Mouse (Mus musculus) midbrain, embryonic 14.5 days (tissue): ENCODE results near the gene Gm28551. TPM values are rescaled to one million over a fixed set of nuclear protein-coding genes. Genes with fewer than 3 reads are reported as not detected.
"Not testable (repeated sequence)": the region's sequence is repeated elsewhere in the genome, so short reads cannot be mapped to it uniquely, and the experiment has no call there.

Experiments
- ATAC-seq: fragments of 200-750 bp; cut with Nextera tagmentation; 2 replicates; pipeline ENCODE4 v1.8.0; 2017; ENCODE audit warnings: moderate number of reproducible peaks, moderate library complexity; ENCODE audit not compliant: low FRiP score, low TSS enrichment
- DNase-seq: peaks from one replicate; pipeline ENCODE4 v3.0.0-alpha.2; 2015
- H3K27ac ChIP-seq: fragments of 300-500 bp; sonication (generic); replicated peaks from 2 replicates; pipeline ENCODE4 v1.5.1; 2014; ENCODE audit warnings: mild to moderate bottlenecking, low read depth, low read length, moderate library complexity
- H3K27me3 ChIP-seq: fragments of 300-500 bp; sonication (generic); 2 replicates; pipeline ENCODE4 v1.6.1; 2014; ENCODE audit warnings: low read length, control low read depth, mixed read lengths; ENCODE audit not compliant: control insufficient read depth, insufficient read depth
- H3K36me3 ChIP-seq: fragments of 300-500 bp; sonication (generic); 2 replicates; pipeline ENCODE4 v1.6.1; 2014; ENCODE audit warnings: low read length, control low read depth; ENCODE audit not compliant: control insufficient read depth, insufficient read depth
- H3K4me1 ChIP-seq: fragments of 300-500 bp; sonication (generic); 2 replicates; pipeline ENCODE4 v1.6.1; 2014; ENCODE audit warnings: mild to moderate bottlenecking, antibody characterized with exemption, low read length, control low read depth; ENCODE audit not compliant: control insufficient read depth, insufficient read depth
- H3K4me2 ChIP-seq: fragments of 300-500 bp; sonication (generic); 2 replicates; pipeline ENCODE4 v1.6.1; 2014; ENCODE audit warnings: mild to moderate bottlenecking, low read length, moderate library complexity
- H3K4me3 ChIP-seq: fragments of 300-500 bp; sonication (generic); replicated peaks from 2 replicates; pipeline ENCODE4 v1.5.1; 2014; ENCODE audit warnings: low read depth, low read length
- H3K9ac ChIP-seq: fragments of 300-500 bp; sonication (generic); replicated peaks from 2 replicates; pipeline ENCODE4 v1.6.1; 2014; ENCODE audit warnings: mild to moderate bottlenecking, low read length, moderate library complexity
- H3K9me3 ChIP-seq: fragments of 300-500 bp; sonication (generic); 2 replicates; pipeline ENCODE4 v1.6.1; 2016; ENCODE audit warnings: low read length, control low read depth, mixed read lengths; ENCODE audit not compliant: control insufficient read depth
- WGBS: fragments of 180-500 bp; shearing (Covaris S2); extraction: QIAGEN DNeasy Blood & Tissue Kit; methylation state at CpG from one replicate; pipeline ENCODE4 v1.1.7; 2014; 5-methylcytosine and 5-hydroxymethylcytosine counted together
- polyA plus RNA-seq: library from polyadenylated mRNA; unstranded; fragments of >200 nt; fragmentation: Nextera tagmentation; extraction: Ambion mirVana; gene quantifications from 2 replicates; pipeline ENCODE4 v1.2.1, GENCODE M21; 2014

The Gm28551 gene
- 2.4 and 2.5 TPM in 2 replicates for polyA plus RNA-seq

DNA sequence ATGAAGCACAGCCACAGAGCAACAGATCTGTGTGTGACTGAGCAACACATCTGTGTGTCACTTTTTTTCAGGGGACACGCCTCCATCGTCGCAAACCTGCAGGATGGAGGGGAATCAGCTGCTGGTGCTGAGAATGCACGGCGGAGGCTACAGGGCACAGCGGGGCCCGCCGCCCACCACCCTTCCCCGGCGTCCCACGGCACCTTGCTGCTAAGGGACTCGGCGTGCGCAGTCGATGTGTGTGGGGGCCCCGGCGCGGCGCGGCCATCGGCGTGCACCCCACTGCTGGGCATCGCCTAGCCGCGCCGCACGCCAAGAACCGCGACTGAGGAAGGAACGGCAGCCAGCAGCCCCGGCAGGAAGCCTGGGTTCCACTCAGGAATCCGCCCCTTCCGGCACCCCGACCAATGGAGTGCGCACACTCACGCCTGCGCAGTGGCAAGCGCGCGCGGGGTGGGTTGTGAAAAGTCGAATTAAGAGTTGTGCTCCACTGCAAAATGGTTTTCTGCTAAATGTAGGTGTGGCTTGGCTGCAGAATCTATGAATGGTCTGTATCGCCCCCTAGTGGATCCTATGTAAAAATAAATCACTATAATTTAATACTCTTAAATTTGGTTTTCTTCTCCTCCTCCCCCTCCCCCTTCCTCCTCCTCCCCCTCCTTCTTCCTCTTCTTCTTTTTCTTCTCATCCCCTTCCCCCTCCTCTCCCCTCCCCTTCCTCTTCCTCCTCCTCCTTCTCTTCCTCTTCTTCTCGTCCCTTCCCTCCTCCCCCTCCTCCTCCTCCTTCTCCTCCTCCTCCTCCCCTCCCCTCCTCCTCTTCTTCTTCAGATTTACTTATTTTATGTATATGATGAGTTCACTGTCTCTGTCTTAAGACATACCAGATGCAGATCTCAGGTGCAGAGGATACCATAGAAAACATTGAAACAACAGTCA lies at the start of gene Gm28551, which contains the start of the genes Asdurf and Asnsd1:
Gene Gm28551, minus strand, starts transcription at position 341 of the 935 bp plus-strand sequence.
Gene Asdurf, minus strand, starts transcription at position 293 of the 935 bp plus-strand sequence.
Gene Asnsd1, minus strand, starts transcription at position 426 of the 935 bp plus-strand sequence.
- Histone ChIP-seq H3K27ac (peak within 1 kb of the TSS; percentile 90), H3K4me3 (peak within 1 kb of the TSS; percentile 85), H3K27me3 (no peaks in the 10 kb centered on the region), H3K4me2 (peak within 1 kb of the TSS; percentile 59), H3K36me3 (peaks cover 14% of the 10 kb centered on the region), H3K9ac (peak within 1 kb of the TSS; percentile 91), H3K4me1 (peaks cover 6% of the 10 kb centered on the region; the same call in 1 of the 2 replicates), H3K9me3 (0 out of 2 replicates have a peak, but pooled peaks cover 4% of the 10 kb centered on the region)
- peak; percentile 98 for DNase-seq
- WGBS, result under 1% methylated on average over 44 of the region's 44 CpGs
- ATAC-seq, result peak; percentile 100

DNA sequence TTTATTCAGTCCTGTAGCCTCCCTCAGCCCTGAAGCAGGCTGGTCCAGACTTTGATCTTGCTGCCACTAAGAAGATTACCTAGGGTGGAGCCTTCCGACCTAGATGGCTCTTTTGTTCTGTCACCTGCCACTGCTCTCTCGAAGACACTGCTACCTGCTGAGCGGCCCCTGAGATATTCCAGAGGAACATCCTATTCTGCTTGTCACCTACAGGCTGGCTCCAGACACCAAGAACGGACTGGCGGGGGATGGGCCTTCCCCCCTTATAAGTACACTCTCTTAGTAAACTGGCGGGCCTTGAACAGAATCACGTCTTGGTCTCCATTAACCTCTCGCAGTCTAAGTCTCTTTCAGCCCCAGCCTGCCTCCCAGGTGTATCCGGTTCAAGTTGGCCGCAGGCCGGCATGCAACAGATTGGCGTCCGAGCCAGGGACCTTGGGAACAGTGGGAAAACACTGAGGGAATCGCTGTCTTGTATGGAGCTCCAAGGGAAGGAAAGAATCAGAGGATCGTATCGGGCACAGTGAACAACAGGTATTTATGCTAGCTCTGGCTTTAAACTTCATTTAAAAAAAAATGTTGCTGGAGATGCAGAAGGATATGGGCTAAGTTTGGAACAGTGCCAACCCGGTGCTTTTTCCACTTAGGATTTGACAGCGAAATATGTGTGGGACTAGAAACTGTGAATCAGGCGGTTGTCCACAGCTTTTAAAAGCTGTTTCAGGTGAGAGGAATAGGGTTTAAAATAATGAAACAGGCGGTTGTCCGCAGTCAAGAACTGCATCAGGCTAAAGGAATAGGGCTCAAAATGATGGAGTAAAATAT lies 41.7 kb upstream of the Gm28551 start:
- H3K4me3 ChIP-seq, H3K27ac ChIP-seq, H3K4me1 ChIP-seq, H3K36me3 ChIP-seq, H3K27me3 ChIP-seq, ATAC-seq, H3K9ac ChIP-seq, H3K4me2 ChIP-seq, H3K9me3 ChIP-seq: not testable (repeated sequence)
- 33% methylated on average over 21 of the region's 21 CpGs for WGBS
- peak; percentile 5 for DNase-seq

DNA sequence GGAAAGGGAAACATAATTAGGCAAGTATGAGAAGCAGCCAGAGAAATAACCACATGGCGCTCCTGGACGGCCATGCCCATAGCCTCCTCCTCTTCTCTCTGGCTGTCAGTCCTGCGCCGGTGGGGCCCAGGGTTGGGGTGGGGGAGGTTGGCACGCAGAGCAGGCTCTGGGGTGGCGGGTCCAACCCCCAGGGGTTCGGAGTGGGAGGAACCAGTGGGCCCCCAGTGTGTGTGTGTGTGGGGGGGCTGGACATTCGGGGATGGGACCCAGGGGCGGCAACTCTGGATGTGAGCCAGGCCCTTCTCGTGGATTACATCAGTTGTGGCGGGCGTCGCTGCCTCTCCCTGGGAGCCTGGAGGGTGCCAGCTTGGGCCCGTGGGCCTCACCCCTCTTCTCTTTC lies 36.3 kb upstream of the Gm28551 start:
- Histone ChIP-seq H3K27me3 (no peaks in the 10 kb centered on the region), H3K27ac (no peak overlapping the region), H3K9me3 (no peaks in the 10 kb centered on the region), H3K4me1 (no peaks in the 10 kb centered on the region), H3K9ac (no peak overlapping the region), H3K36me3 (no peaks in the 10 kb centered on the region), H3K4me2 (no peak overlapping the region), H3K4me3 (no peak overlapping the region)
- 93% methylated on average over 11 of the region's 14 CpGs for WGBS
- DNase-seq (no peak), ATAC-seq (no peak)

DNA sequence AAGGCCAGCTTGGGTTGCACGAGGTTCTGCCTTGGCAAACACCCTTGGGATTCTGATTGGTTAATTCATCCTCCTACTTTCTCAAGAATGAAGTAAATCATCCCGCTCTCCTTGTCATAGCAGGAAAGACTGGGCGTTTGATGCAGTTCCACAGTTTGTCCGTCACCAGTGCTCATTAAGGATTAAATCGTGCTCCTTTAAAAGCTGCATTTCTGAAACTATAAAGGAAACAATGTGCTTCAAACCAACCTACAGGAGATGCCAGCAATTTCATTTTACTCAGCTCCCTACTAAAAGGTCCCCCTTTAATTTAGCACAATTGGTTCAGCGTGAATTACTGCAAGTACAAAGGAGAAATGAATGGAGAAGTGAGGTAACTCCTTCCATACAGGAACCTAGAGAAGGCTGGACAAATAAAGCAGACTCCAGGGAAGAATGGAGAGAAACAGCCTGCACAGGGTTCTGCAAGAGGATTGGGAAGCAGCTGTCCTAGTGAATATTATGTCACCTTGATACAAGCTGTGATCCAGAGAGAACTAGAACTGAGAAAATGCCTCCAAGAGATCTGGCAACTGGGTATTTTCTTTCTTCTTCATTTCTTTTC lies 31.7 kb upstream of the Gm28551 start:
- no peaks in the 10 kb centered on the region for H3K36me3 ChIP-seq
- ATAC-seq (no peak), DNase-seq (no peak)
- H3K27me3 ChIP-seq, result no peaks in the 10 kb centered on the region
- no peak overlapping the region for H3K4me2 ChIP-seq
- H3K27ac ChIP-seq, result no peak overlapping the region
- no peak overlapping the region for H3K9ac ChIP-seq
- H3K4me3 ChIP-seq, result no peak overlapping the region
- 78% methylated on average over 6 of the region's 6 CpGs for WGBS
- H3K9me3 ChIP-seq, result no peaks in the 10 kb centered on the region
- H3K4me1 ChIP-seq, result no peaks in the 10 kb centered on the region

DNA sequence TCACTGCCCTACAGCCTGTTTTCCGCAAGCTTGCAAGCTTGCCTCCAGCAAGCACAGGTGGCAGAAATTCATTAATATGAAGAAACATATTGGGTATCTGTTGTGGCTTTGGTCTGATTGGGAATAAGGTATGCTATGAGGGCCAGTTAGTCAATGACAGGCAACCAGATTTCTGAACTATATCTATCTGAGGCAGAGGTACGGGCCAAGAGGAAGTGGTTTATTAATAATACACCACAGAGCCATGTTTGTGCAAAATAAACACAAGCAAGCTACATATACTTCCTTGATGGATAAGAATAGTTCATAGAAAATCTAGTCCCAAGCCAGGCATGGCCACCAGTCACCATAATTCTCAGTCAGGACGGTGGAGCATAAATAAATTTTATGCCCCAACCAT lies 25.3 kb upstream of the Gm28551 start:
- H3K36me3 ChIP-seq, result no peaks in the 10 kb centered on the region
- H3K4me2 ChIP-seq, result no peak overlapping the region
- H3K4me1 ChIP-seq, result no peaks in the 10 kb centered on the region
- no peak overlapping the region for H3K27ac ChIP-seq
- ATAC-seq (no peak), DNase-seq (no peak)
- no peaks in the 10 kb centered on the region for H3K27me3 ChIP-seq
- 69% methylated on average over 3 of the region's 3 CpGs for WGBS
- no peak overlapping the region for H3K9ac ChIP-seq
- H3K4me3 ChIP-seq, result no peak overlapping the region
- H3K9me3 ChIP-seq, result no peaks in the 10 kb centered on the region

DNA sequence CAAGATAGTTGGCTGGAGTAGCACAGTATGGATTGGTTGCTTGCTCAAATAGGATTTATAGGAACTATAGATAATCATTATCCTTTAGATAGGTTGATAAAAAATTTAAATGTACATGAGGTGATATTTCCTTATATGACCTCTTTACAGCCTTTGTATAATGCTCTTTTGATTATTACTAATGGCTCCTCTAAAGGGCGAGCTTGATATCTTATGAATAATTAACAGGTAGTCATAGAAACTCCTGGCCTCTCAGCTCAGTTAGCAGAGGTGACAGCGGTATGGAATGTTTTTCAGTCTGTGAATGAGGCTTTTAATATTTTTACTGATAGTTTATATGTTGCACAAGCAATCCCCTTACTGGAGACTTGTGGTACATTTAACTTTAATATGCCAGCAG lies 23.5 kb upstream of the Gm28551 start:
- H3K9ac ChIP-seq, H3K27ac ChIP-seq, H3K4me1 ChIP-seq, DNase-seq, ATAC-seq, H3K4me3 ChIP-seq, H3K27me3 ChIP-seq, H3K4me2 ChIP-seq, H3K9me3 ChIP-seq, H3K36me3 ChIP-seq: not testable (repeated sequence)
- WGBS, result 74% methylated on average over 2 of the region's 2 CpGs

DNA sequence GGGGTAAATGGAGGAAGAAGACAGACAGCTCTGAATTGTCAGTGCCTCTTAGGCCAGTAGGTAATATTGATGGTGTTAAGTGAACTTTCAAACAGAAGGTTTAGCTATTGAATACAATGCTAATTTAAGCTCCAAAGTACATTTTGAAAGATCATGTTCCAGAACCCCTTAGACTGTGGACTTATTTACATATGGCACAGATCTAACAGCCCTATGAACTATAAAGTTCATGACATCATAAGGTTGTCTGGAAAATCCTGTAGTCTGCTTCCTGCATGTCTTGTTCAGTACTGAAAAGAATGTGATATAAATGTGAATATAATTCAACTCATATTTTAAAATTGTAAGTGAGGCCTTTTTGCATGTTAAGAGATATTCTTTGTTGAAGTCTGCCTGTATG lies 6.5 kb upstream of the Gm28551 start:
- no peaks in the 10 kb centered on the region for H3K9me3 ChIP-seq
- no peaks in the 10 kb centered on the region for H3K4me1 ChIP-seq
- no peak for DNase-seq
- no peaks in the 10 kb centered on the region for H3K36me3 ChIP-seq
- no peak overlapping the region for H3K27ac ChIP-seq
- H3K27me3 ChIP-seq, result no peaks in the 10 kb centered on the region
- no peak overlapping the region for H3K9ac ChIP-seq
- H3K4me2 ChIP-seq, result no peak overlapping the region
- H3K4me3 ChIP-seq, result no peak overlapping the region
- ATAC-seq, result no peak

DNA sequence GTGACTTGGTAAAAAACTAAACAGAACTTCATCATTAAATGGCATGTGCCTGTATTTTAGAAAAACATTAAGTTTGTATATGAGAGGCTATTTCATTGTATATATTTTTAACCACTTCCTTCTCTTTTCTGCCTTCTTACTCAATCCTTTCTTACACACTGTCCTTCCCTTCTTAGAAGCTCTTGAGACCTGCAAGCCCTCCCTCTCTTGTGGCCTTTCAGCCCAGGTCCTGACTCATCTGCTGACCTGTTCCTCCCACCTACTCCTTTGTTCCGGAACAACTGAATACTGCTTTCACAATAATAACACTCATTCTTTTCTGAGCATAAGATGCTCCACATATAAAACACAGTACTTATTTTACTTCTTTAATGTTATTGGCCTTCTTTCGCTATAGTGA lies 11.4 kb downstream of the Gm28551 start:
- 98% methylated on average over 2 of the region's 2 CpGs for WGBS
- no peak for ATAC-seq
- H3K36me3 ChIP-seq, result peaks cover 45% of the 10 kb centered on the region

More for the DNA sequence above, 11.4 kb downstream of the Gm28551 start:
- Histone ChIP-seq H3K27me3 (no peaks in the 10 kb centered on the region), H3K4me1 (no peaks in the 10 kb centered on the region), H3K4me3 (no peak overlapping the region), H3K9ac (no peak overlapping the region), H3K27ac (no peak overlapping the region), H3K4me2 (no peak overlapping the region), H3K9me3 (peaks cover 6% of the 10 kb centered on the region; the same call in 1 of the 2 replicates)
- DNase-seq, result no peak
